Mouse (Mus musculus): ENCODE measurements at regions not wholly inside any gene's neighbourhood (a gene's known extent, or its start where the extent isn't known, plus 50 kb on each side); places are given as distances from the start of the nearest gene placed in this dataset.

DNA sequence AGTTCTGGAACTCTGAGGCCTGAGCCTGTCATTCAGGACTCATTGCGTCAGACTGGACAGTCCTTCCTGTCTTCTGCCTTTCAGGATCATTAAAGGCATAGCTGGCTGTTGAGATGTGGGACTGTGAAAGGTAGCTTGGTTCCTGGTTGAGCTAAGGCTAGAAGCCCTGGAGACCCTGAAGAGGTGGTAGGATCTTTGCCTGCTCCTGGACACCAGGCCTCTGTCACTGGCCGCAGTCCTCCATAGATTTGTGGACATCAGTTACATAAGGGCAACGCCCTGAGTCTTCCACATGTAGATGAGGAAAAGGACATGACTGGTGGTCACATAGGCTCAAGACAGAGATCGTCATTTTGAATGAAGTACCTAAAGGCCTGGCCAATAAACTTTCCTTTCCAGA lies 127.9 kb downstream of the Opa1 start:
- intact Hi-C loops (cut with DNase I) = no loop called here

DNA sequence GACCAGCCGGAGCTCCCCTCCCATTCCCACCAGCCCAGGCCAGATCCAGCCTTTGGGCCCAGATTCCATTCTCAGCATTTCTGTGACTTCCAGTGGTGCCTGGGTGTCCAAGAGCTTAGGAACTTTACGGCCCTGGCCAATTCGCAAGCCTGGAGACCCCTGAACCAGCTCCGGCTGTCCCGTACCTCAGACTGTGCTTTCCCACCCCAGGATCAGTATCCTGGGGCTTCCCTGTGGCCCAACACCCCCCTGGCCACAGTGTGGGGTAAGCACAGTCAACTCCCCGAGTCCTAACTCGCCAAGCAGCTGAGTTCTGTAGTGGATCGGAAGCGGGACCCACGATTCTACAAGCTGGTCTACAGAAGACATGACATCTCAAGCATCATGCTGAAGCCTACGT lies 128.5 kb downstream of the Opa1 start:
- intact Hi-C loops (cut with DNase I) = no loop called here

DNA sequence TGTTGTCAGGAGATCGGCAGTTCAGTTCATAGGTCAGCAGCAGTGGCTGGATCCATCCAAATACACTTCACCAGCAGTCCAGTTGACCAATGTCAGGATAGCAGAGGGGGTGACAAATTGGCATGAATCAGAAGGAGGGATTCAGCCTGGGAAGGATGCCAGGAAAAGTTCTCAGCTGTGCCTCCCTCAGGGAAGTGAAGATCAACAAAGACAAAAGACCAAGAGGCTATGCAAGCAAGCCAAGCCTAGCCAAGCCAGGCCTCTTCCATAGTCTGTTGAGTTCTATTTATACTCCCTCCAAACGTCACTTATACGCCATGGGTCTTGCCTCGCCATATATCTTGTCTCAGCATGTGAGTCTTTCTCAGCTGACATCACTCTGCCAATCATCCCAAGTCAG lies 129.9 kb downstream of the Opa1 start:
- intact Hi-C loops (cut with DNase I) = no loop called here

DNA sequence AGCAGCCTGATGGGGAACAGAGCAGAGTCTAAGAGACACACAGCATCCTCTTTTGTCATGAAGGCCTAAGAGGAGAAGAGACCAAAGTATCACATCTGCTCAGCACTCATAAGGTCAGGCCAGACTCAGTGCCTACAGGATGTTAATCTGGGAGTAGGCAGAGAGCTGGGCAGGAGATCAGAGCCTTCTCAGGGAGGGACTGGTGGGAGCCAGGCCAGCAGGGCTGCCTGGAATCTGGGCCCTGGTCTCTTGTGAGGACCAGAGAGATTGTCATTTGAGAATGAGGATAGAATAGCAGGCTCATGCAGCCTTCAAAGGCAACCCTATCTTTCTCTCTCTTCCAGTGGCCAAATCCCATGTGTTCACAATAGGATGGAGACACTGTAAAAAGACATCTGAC lies 132.3 kb downstream of the Opa1 start:
- intact Hi-C loops (cut with DNase I) = no loop called here

DNA sequence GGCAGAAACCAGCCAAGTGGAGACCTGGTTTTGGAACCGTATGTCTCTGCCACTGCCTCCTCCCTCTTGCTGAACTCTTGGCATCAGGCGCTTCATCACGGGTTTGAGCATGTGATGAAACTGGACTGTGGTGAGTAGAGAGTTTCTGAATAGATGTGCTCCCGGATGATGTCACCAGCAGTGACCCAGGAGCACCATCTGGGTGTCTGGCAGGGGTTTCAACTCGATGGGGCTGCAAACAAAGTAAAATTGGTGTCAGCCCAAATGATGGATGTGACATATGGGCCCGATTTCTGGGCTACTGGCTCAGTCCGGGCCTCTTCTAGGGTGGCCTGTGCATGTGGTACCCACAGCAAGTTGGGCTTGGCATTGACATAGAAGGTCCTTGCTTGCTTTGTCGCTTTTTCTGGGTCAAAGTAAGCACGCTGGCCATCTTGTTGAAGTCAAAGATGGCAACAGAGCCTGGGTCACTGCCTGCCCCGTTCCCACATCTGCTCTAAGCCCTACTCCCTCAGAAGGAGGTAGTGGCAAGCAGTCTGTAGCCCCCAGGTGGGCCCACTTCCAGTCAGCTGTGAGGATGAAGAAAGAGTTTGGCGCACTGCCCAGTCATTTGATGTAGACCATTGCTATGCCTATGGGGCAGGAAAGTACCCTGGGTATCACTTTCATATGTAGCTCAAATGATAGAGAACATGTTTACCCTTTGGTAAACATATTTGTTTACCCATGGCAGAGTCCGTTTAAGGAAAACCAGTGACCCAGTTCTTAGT lies 133.0 kb downstream of the Opa1 start:
- intact Hi-C loops (cut with DNase I) = no loop called here

DNA sequence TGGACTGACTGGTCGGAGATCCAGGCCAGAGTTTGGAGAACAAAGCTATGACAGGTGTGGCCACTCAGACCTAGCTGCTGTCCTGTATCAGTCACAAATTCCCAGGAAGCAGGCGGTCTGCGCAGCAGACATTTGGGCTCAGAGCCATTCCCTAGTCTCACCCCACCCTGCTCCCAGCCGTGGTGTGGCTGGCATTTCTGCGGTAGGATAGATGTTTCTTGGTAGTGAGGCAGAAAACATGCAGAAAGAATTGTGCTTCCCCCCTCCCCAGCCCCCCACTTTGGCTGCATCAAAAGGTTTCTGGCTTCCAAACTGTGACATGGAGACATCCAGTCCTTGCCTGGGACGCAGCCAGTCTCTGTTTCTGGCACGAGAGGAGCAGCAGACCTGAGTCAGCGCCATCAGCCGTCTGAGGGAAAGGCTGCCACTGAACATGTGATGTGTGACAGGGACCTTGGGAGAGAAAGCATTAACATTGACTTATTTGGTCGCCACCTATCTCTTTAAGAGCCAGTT lies 135.5 kb downstream of the Opa1 start:
- intact Hi-C loops (cut with DNase I) = no loop called here

DNA sequence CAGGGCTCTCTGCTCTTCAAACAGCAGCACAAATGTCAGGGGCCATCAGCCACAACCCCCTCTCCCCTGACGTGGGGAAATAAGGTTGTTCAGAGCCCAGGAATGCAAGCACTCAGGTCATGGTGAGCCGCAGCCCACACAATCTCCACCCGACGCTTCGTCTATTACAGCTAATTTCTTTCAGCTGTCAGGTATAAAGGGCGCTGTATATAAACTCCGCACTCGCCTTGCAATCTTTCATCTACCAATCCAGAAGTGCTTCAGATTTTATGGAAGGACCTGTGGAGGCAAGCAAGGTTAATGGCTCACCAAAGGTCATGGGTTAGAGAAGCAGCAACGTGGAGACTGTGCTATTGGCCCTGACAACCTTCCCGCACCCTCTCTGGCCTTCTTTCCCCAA lies 139.8 kb downstream of the Opa1 start:
- intact Hi-C loops (cut with DNase I) = no loop called here

DNA sequence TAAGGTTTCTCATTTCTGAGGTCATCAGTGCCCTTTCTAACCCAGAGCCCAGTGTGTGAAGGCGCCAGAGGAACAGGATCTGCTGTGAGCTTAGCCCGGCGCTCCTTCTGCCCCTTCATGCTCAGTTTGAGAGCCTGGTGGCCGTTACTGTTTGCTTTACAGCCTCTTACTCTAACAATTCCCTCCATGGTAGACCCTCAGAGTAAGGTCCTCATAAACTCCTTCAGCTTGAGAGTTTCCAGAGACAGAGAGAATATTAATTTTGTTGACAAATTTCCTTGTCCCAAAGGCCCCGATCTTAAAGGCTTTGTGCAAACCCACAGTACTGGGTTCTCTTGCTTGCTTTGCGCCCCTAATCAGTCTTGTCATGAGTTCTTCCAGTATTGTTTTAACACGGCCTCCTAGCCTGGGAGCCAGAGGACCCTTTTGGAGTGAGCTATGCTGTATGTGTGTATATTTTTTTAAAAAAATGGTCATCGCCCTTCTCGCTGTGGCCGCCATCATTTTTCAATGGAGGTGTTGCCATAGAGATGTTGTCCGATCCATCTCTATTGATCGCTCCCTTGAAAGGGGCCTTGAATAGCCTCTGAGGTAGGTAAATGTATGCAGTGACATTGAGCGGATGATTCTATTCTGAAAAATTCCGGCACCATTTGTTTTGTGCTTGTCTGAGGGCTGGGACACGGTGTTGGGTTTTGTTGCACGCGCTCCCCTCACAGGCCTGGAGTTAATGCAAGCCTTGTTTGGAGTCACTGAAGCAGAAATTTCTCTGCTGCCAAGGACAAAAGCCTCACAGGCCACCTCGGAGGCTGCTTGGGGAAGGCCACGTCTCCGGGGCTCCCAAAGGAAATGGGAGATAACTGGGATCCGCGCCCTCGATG lies 140.7 kb downstream of the Opa1 start:
- intact Hi-C loops (cut with DNase I) = no loop called here

DNA sequence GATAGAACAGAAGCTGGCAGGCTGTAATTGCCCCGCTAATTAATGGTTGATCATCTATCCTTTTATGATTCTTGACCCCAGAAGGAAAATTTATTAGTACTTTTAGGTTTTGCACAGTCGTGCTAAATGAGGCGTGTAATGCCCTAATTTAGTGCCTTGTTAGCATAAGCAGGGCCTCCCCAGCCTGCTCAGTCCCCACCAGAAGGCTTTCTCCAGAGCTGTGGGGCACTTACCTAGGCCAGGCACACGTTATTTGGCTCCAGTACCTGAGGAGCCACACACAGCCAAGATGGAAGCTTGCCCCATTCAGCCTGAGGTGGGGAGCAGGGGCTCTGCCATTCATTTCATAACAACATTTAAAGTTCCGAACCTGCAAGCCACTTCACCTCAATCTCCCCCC lies 146.0 kb downstream of the Opa1 start:
- intact Hi-C loops (cut with DNase I) = loop anchor here (5.0 kb wide), 2 partner anchors 98 to 467 kb away; no protein-coding TSS in a partner anchor

DNA sequence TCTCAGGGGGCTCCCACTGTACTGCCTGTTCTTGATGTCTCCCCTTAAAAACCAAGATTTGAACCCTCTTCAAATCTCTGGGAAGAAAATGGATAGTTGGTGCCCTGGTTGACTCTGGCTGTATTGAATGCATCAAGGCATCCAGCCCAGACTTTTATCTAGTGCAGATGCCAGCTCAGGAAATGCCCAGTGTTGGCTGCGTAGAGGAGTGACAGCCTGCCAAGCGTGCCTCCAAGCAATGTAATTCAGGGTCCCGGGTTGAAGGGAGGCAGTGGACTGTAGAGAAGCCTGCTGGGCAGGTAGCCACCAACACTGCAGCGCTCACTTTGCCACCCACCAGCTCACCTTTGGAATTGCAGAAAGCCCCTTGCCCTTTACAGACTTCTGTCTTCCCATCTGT lies 146.4 kb downstream of the Opa1 start:
- intact Hi-C loops (cut with DNase I) = loop anchor here (5.0 kb wide), 2 partner anchors 98 to 467 kb away; no protein-coding TSS in a partner anchor

DNA sequence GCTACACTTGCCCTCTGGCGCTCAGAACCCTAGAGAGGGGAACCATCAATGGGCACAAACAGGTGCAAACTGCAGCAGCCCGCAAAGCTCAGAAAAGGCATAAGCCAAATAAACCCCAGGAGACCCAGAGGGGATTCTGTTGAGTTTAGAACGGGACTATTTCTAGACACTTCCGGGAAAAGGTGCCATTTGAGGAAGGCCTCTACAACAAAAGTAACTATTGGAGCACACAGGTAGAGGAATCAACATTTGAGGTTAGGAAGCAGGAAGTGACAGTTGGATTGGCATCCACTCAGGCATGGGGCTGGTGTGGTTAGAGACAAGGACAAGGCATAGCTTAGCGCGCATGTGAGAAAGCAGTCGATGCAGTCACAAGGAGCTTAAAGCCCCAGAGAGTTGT lies 148.3 kb downstream of the Opa1 start:
- intact Hi-C loops (cut with DNase I) = loop anchor here (5.0 kb wide), 2 partner anchors 100 to 465 kb away; no protein-coding TSS in a partner anchor

DNA sequence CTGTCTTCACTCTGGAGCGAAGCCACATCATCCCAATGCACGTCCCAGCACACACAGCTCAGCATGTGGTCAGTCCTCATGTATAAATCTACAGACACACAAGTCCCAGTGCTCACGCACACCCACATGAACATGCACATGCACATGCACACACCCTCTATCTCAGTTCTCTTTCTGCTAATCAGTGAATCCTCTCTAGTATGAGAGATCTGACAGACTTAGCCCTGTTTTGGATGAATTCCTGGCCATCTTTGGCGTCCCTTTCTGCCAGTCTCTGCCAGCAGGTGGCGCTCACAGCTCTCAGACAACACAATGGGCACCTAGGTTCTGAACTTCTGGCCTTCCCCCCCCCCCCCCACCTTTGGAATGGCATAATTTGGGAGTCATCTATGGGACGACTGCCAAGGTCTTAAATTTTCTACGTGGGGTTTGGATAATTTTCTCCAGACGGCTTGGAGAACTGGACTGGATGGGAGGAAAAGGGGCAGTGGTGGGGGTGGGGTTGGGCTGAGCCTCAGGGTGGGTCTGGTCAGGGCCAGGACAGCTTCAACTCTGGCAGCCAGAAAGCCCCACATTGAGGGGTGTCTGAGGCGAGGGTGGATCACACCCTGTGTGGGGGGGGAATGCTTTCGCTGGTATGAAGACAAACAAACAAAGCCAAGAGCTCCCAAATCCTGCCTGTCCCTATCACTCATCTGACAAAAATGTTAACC lies 149.8 kb downstream of the Opa1 start:
- intact Hi-C loops (cut with DNase I) = loop anchor here (1.0 to 5.0 kb wide), 3 partner anchors 102 to 507 kb away; no protein-coding TSS in a partner anchor

DNA sequence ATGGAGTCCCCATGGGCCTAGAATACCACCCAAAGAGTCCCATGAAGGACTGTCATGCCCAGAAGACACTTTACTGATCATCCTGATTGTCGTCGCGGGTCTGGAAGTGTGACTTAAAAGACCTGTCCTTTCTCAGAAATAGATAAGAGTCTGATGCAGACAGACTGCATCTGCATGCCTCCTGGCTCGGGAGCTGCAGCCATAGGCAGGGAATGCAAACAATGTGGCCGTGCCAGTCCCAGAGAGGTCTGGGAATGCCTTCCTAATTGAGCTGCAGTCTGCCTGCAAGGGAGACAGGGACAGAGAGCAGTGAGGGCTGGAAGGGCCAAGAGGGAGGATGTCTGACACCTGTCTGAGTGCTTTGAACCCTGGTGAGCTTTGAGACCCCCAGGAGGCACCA lies 150.9 kb downstream of the Opa1 start:
- intact Hi-C loops (cut with DNase I) = no loop called here

DNA sequence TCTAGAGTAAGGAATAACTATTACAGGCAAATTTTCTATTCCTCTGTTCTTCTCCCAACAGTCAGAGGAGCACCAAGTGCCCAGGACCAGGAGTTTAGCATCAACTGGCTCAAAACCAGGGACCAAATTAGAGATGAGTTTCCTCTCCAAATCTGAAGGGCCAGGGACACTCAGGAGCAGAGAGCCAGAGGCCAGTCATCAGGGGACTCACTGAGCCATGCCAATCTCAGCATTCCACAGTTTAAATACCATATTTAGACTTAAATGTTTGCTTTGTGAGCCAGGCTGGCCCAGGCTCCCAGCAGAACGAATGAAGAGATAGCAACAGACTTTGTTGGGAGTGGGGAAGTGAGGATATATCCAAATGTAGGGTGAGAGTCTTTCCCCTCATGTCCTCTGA lies 153.8 kb downstream of the Opa1 start:
- intact Hi-C loops (cut with DNase I) = no loop called here

DNA sequence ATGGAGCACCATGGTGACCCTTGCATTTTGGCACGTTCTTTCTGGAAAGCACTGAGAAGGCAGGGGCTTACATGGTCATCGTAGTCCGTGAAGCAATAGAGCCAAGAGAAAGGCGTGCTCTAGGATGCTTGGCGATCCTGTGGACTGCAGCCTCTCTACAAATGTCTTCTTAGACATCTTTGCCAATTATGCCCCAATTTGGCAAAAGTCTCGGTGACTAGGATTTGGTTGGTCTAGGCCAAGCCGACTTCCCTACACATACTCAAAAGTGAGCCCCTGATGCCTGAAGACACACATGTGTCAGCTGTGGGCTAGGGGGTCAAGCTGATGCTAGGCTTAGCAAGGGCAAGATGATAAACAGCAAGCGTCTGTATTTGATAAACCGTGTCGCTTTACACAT lies 154.7 kb downstream of the Opa1 start:
- intact Hi-C loops (cut with DNase I) = loop anchor here (2.0 kb wide), 1 partner anchor 333 kb away; no protein-coding TSS in a partner anchor

DNA sequence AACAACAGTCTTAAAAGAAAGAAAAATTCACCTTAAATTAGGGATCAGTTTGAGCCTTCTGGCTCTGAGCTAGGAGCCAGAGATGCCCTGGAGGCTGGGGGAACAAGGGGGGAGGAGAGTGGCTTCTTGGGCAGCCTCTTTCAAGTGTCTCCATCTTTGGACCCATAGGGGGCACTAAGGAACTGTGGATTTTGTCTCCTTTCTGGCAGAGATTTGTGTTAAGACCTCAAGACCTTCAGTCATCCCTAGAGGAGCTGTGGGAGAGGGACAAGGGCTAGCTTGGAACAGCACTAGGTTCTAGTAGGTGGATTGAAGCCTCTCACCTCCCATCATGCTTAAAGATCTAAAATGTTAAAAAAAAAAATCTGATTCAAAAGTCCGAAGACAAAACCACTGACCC lies 155.2 kb downstream of the Opa1 start:
- intact Hi-C loops (cut with DNase I) = loop anchor here (2.0 kb wide), 1 partner anchor 332 kb away; no protein-coding TSS in a partner anchor

DNA sequence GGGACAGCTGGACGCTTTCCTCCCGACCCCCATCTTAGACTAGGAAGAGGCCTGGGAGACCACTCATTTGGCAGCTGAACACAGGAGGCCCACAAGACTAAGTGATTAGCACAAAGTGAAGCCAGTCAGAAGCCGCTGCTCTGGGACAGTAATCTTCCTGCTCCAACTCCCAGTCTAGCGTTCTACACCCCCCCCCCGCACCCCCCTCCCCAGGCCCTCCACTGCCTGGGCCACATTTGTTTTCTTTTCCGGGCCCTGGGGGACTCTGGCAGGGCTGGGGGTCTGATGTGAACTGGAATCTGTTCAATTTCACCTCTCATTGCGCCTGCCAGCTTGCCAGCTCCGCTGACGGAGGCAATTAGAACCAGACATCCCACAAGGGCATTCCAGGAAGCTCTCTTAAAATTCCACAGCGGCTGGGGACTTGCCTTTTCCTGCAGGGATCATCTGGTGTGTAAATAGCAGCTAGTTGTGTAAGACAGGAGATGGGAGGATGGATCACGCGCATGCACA lies 155.7 kb downstream of the Opa1 start:
- intact Hi-C loops (cut with DNase I) = loop anchor here (2.0 to 5.0 kb wide), 2 partner anchors 78 to 332 kb away; no protein-coding TSS in a partner anchor

DNA sequence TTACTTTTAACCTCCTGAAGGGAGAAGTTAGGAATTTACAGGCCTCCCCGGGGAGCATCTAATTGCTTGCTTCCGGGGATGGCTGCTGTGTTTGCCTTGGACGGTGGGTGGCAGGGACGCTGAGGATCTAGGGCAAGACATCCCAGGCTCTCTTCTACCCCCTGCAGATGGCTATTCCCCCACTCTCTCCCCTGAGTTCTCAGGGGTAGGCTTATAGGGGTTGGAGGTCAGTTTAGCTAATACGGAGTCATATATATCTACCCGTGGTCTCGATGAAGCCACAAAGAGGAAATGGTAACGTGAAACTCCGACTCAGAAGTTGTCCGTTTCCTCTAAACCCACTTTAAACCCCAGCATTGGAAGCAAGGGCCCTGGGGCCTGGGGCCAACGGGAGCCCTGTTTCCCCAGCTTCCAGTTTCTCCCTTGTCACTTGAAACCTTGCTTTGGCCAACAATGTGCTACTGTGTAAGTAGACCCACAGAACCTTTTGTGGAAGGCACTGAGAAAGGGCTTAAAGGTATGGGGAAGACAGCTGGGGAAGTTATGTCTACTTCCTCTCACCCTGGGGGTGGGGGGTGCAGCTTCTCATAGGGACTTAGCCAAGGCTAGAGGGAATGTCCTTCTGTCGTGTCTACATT lies 156.4 kb downstream of the Opa1 start:
- intact Hi-C loops (cut with DNase I) = loop anchor here (2.0 to 5.0 kb wide), 2 partner anchors 77 to 331 kb away; no protein-coding TSS in a partner anchor

DNA sequence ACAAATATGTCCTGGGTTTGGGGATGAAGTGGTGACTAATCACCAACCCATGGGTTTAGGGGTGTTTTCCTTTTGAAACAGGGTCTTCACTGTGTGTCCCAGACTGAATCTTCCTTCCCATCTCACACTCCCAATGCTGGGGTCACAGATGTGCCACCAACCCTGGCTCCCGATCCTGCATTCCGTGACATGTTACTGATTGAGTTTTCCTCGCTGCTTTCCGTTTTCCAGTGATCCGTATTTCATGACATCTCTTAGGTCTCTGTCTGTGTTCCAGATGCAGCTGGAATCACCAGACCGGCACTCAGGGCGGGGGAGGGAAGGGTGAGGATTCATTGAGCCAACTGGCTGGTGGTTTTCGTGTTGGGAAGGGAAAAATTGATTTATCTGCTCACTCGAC lies 157.1 kb downstream of the Opa1 start:
- intact Hi-C loops (cut with DNase I) = loop anchor here (5.0 kb wide), 1 partner anchor 76 kb away; no protein-coding TSS in a partner anchor

DNA sequence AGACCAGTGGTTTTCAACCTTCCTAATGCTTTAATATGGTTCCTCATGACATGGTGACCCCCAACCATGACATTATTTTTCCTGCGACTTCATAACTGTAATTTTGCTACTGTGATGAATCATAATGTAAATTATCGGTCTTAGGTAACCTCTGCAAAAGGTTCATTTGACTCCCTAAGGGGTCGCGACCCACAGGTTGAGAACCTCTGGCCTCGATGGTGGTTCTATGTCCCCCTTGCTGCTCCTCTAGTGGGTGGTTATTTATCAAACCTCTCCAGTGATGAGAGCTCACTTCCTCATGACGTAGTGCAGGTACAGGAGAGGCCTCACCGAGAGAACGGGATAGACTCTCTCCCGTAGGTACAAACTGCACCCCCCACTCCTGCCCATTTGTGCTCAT lies 158.9 kb downstream of the Opa1 start:
- intact Hi-C loops (cut with DNase I) = loop anchor here (5.0 kb wide), 1 partner anchor 74 kb away; no protein-coding TSS in a partner anchor

All from adrenal gland (tissue).